Mouse (Mus musculus) cerebellum, adult 2 months (tissue): ENCODE measurements around the gene Tmem219. TPM values are rescaled to one million over a fixed set of nuclear protein-coding genes. Genes with fewer than 3 reads are reported as not detected.
A peak's percentile ranks its signal among the peaks of the same experiment; 100 is the strongest.
"Not testable (repeated sequence)": the region's sequence is repeated elsewhere in the genome, so short reads cannot be mapped to it uniquely, and the experiment has no call there.

Experiments
- DNase-seq, 2 experiments: peaks; one replicate each; pipeline ENCODE4 v3.0.0; 2021
- H3K27ac ChIP-seq: fragments of 200-500 bp; 2 replicates; pipeline ENCODE4 v1.5.1; 2012; ENCODE audit warnings: low read length, control low read depth, inconsistent platforms; ENCODE audit not compliant: insufficient read depth
- H3K27me3 ChIP-seq: fragments of 200-500 bp; 2 replicates; pipeline ENCODE4 v1.6.1; 2012; ENCODE audit warnings: inconsistent platforms, mild to moderate bottlenecking, low read length, moderate library complexity; ENCODE audit not compliant: control insufficient read depth, insufficient read depth
- H3K4me1 ChIP-seq: fragments of 200-500 bp; 2 replicates; pipeline ENCODE4 v1.6.1; 2011; ENCODE audit warnings: low read length; ENCODE audit not compliant: control insufficient read depth, insufficient read depth
- H3K4me3 ChIP-seq: fragments of 200-500 bp; replicated peaks from 2 replicates; pipeline ENCODE3; 2011; ENCODE audit warnings: mild to moderate bottlenecking, low read depth, low read length, control low read depth; ENCODE audit not compliant: insufficient read depth
- CTCF ChIP-seq: fragments of 200-500 bp; IDR thresholded peaks from 2 replicates; pipeline ENCODE4 v1.5.1; 2011; ENCODE audit warnings: low read depth, mild to moderate bottlenecking, control low read depth, low read length, moderate library complexity, borderline replicate concordance; ENCODE audit not compliant: insufficient read depth
- POLR2A ChIP-seq: fragments of 200-500 bp; IDR thresholded peaks from 2 replicates; pipeline ENCODE4 v1.6.1; 2011; ENCODE audit warnings: low read length, control low read depth, borderline replicate concordance; ENCODE audit not compliant: insufficient read depth
- WGBS: fragments of 180-500 bp; shearing (Covaris S2); methylation state at CpG from one replicate; pipeline ENCODE4 v1.1.7; 2018; 5-methylcytosine and 5-hydroxymethylcytosine counted together
- polyA plus RNA-seq: library from polyadenylated mRNA; depleted of rRNA; stranded (reverse); fragments of >200 nt; gene quantifications from 2 replicates; pipeline ENCODE4 v1.2.3, GENCODE M21; 2012

Gene Tmem219
- polyA plus RNA-seq, 1 experiment = 29.8 TPM

- TF ChIP-seq POLR2A (no peak), CTCF (no peak)
- H3K27me3 ChIP-seq = no peaks in the 10 kb centered on the region
- DNase-seq = no peak
- WGBS = 62% methylated on average over 5 of the region's 5 CpGs
- H3K4me3 ChIP-seq = peak overlapping the region; percentile 11
- peaks cover 3% of the 10 kb centered on the region; the same call in 1 of the 2 replicates for H3K4me1 ChIP-seq
- H3K27ac ChIP-seq = peak overlapping the region; percentile 61
These were observed 19.1 kb upstream of the Tmem219 start for GRCm38 (mm10) chr7:126941801-126942200.

- 54% methylated on average over 6 of the region's 6 CpGs for WGBS
- H3K4me1 ChIP-seq = peaks cover 3% of the 10 kb centered on the region; the same call in 1 of the 2 replicates
- H3K27ac ChIP-seq = no peak overlapping the region; the same call in 1 of the 2 replicates
- no peak for DNase-seq
- H3K4me3 ChIP-seq = no peak overlapping the region
- no peaks in the 10 kb centered on the region for H3K27me3 ChIP-seq
- no peak for TF ChIP-seq POLR2A
- no peak for TF ChIP-seq CTCF
These were observed 18.5 kb upstream of the Tmem219 start for GRCm38 (mm10) chr7:126941171-126941570.

- Histone ChIP-seq H3K27me3 (no peaks in the 10 kb centered on the region), H3K4me1 (no peaks in the 10 kb centered on the region; the same call in 1 of the 2 replicates), H3K27ac (no peak overlapping the region), H3K4me3 (no peak overlapping the region)
- no peak for DNase-seq
- TF ChIP-seq CTCF = no peak
- WGBS = 94% methylated on average over 2 of the region's 2 CpGs
These were observed 9.9 kb upstream of the Tmem219 start for GRCm38 (mm10) chr7:126932652-126933051.

GRCm38 (mm10) chr7:126929046-126929445 is 6.3 kb upstream of the Tmem219 start:
- DNase-seq = no peak
- H3K27ac ChIP-seq = no peak overlapping the region; the same call in 1 of the 2 replicates
- peak overlapping the region; percentile 81 for H3K4me3 ChIP-seq
- 1% methylated on average over 27 of the region's 27 CpGs for WGBS
- no peaks in the 10 kb centered on the region; the same call in 1 of the 2 replicates for H3K4me1 ChIP-seq
- no peaks in the 10 kb centered on the region for H3K27me3 ChIP-seq
- no peak for TF ChIP-seq CTCF
- no peak for TF ChIP-seq POLR2A

GRCm38 (mm10) chr7:126928384-126929037 is 5.8 kb upstream of the Tmem219 start, which contains the start of gene Kctd13:
Gene Kctd13 (plus strand): TSS chr7:126928879.
- Histone ChIP-seq H3K27me3 (no peaks in the 10 kb centered on the region), H3K27ac (no peak within 1 kb of the TSS; the same call in 1 of the 2 replicates), H3K4me3 (peak within 1 kb of the TSS; percentile 81), H3K4me1 (no peaks in the 10 kb centered on the region; the same call in 1 of the 2 replicates)
- 2% methylated on average over 56 of the region's 56 CpGs for WGBS
- peak; percentile 92 to 93 for DNase-seq
- no peak for TF ChIP-seq CTCF
- peak; percentile 67 for TF ChIP-seq POLR2A

GRCm38 (mm10) chr7:126926299-126926698 is 3.6 kb upstream of the Tmem219 start:
- Histone ChIP-seq H3K27me3 (no peaks in the 10 kb centered on the region), H3K27ac (no peak overlapping the region), H3K4me3 (no peak overlapping the region), H3K4me1 (no peaks in the 10 kb centered on the region; the same call in 1 of the 2 replicates)
- WGBS = 65% methylated on average over 3 of the region's 3 CpGs
- TF ChIP-seq POLR2A (no peak), CTCF (no peak)
- no peak for DNase-seq

GRCm38 (mm10) chr7:126923999-126924398 is 1.3 kb upstream of the Tmem219 start:
- no peak for DNase-seq
- Histone ChIP-seq H3K4me3 (no peak overlapping the region), H3K27me3 (no peaks in the 10 kb centered on the region), H3K27ac (peak overlapping the region; percentile 76; the same call in 1 of the 2 replicates), H3K4me1 (no peaks in the 10 kb centered on the region)
- TF ChIP-seq CTCF (no peak), POLR2A (no peak)
- 61% methylated on average over 5 of the region's 5 CpGs for WGBS

GRCm38 (mm10) chr7:126921563-126921962 is 1.2 kb downstream of the Tmem219 start:
- TF ChIP-seq CTCF (no peak), POLR2A (no peak)
- Histone ChIP-seq H3K4me3 (no peak overlapping the region), H3K27me3 (no peaks in the 10 kb centered on the region), H3K4me1 (no peaks in the 10 kb centered on the region), H3K27ac (no peak overlapping the region)
- no peak for DNase-seq
- 85% methylated on average over 2 of the region's 2 CpGs for WGBS

- Histone ChIP-seq H3K4me1 (no peaks in the 10 kb centered on the region), H3K4me3 (no peak overlapping the region), H3K27me3 (no peaks in the 10 kb centered on the region), H3K27ac (no peak overlapping the region)
- 82% methylated on average over 4 of the region's 4 CpGs for WGBS
- TF ChIP-seq POLR2A (no peak), CTCF (no peak)
- no peak for DNase-seq
These were observed 2.7 kb downstream of the Tmem219 start for GRCm38 (mm10) chr7:126919973-126920372.

- DNase-seq, H3K4me3 ChIP-seq, H3K4me1 ChIP-seq, H3K27me3 ChIP-seq, H3K27ac ChIP-seq: not testable (repeated sequence)
- 50% methylated on average over 4 of the region's 4 CpGs for WGBS
These were observed 4.4 kb downstream of the Tmem219 start for GRCm38 (mm10) chr7:126918356-126918755.
